Mouse (Mus musculus) heart, embryonic 11.5 days (tissue): ENCODE data around the gene Pf4. TPM values are rescaled to one million over a fixed set of nuclear protein-coding genes. Genes with fewer than 3 reads are reported as not detected.
"Not testable (repeated sequence)": the region's sequence is repeated elsewhere in the genome, so short reads cannot be mapped to it uniquely, and the experiment has no call there.

Source experiments
- ATAC-seq: fragments of 200-750 bp; cut with Nextera tagmentation; replicated peaks from 2 replicates; pipeline ENCODE4 v1.8.0; 2017; ENCODE audit warnings: moderate library complexity; ENCODE audit not compliant: insufficient number of reproducible peaks, low FRiP score, low TSS enrichment
- H3K27ac ChIP-seq: fragments of 300-500 bp; sonication (generic); 2 replicates; pipeline ENCODE4 v1.5.1; 2014; ENCODE audit warnings: mild to moderate bottlenecking, low read depth, low read length
- H3K27me3 ChIP-seq: fragments of 300-500 bp; sonication (generic); 2 replicates; pipeline ENCODE4 v1.6.1; 2014; ENCODE audit warnings: mild to moderate bottlenecking, low read length, mixed read lengths; ENCODE audit not compliant: control insufficient read depth, insufficient read depth
- H3K36me3 ChIP-seq: fragments of 300-500 bp; sonication (generic); 2 replicates; pipeline ENCODE4 v1.6.1; 2014; ENCODE audit warnings: mild to moderate bottlenecking, low read length, moderate library complexity, mixed read lengths; ENCODE audit not compliant: control insufficient read depth, insufficient read depth
- H3K4me1 ChIP-seq: fragments of 300-500 bp; sonication (generic); 2 replicates; pipeline ENCODE4 v1.6.1; 2014; ENCODE audit warnings: low read length; ENCODE audit not compliant: control insufficient read depth, insufficient read depth
- H3K4me2 ChIP-seq: fragments of 300-500 bp; sonication (generic); 2 replicates; pipeline ENCODE4 v1.6.1; 2014; ENCODE audit warnings: mild to moderate bottlenecking, moderate library complexity
- H3K4me3 ChIP-seq: fragments of 300-500 bp; sonication (generic); 2 replicates; pipeline ENCODE4 v1.5.1; 2014; ENCODE audit warnings: low read depth, low read length
- H3K9ac ChIP-seq: fragments of 300-500 bp; sonication (generic); 2 replicates; pipeline ENCODE4 v1.6.1; 2014; ENCODE audit warnings: mild to moderate bottlenecking, low read depth, low read length, moderate library complexity
- H3K9me3 ChIP-seq: fragments of 300-500 bp; sonication (generic); replicated peaks from 2 replicates; pipeline ENCODE4 v1.6.1; 2016; ENCODE audit warnings: low read length; ENCODE audit not compliant: control insufficient read depth
- WGBS: fragments of 180-500 bp; shearing (Covaris S2); extraction: QIAGEN DNeasy Blood & Tissue Kit; methylation state at CpG from one replicate; pipeline ENCODE4 v1.1.7; 2014; ENCODE audit not compliant: insufficient replicate concordance; 5-methylcytosine and 5-hydroxymethylcytosine counted together
- microRNA-seq: library from miRNA; unstranded; fragments of <30 nt; microRNA quantifications from one replicate; pipeline ENCODE4, GENCODE M21; 2016; ENCODE audit warnings: borderline number of aligned reads
- polyA plus RNA-seq: library from polyadenylated mRNA; unstranded; fragments of >200 nt; fragmentation: Nextera tagmentation; extraction: Ambion mirVana; gene quantifications from 2 replicates; pipeline ENCODE4 v1.2.1, GENCODE M21; 2014

Gene Pf4
- polyA plus RNA-seq, 1 experiment from 2014 or later: 125 TPM

- H3K9ac ChIP-seq, H3K4me1 ChIP-seq, H3K4me3 ChIP-seq, H3K27ac ChIP-seq, H3K9me3 ChIP-seq, H3K27me3 ChIP-seq, H3K4me2 ChIP-seq, H3K36me3 ChIP-seq, ATAC-seq: not testable (repeated sequence)
- 85% methylated on average over 2 of the region's 2 CpGs for WGBS
Observed at GRCm38 (mm10) chr5:90795392-90795791, 23.2 kb downstream of the Pf4 start.

DNA sequence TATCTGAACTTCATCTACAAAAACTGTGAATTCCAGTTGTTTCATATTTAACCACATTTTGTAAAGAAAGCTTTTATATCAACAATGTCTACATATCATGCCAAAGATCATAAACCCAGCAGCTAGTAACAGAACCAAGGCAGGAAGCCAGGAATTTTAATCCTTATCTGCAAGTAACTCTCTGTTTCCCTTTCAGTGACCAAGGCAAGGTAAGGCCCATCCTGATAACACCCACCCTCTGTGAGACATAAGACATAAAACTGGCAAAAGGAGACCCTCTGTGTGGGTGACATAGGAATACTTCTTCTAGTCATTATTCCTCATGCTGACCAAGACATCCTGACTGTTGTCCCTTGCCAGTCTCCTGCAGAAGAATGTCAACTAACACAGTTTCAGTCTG lies 32.3 kb downstream of the Pf4 start:
- no peak overlapping the region for H3K27ac ChIP-seq
- no peaks in the 10 kb centered on the region for H3K27me3 ChIP-seq
- no peak overlapping the region for H3K4me2 ChIP-seq
- ATAC-seq: no peak
- H3K4me1 ChIP-seq: no peaks in the 10 kb centered on the region
- H3K9me3 ChIP-seq: no peaks in the 10 kb centered on the region
- H3K4me3 ChIP-seq: no peak overlapping the region
- H3K9ac ChIP-seq: no peak overlapping the region
- H3K36me3 ChIP-seq: no peaks in the 10 kb centered on the region

GRCm38 (mm10) chr5:90806050-90806449 lies 33.8 kb downstream of the Pf4 start:
- Histone ChIP-seq H3K27me3 (no peaks in the 10 kb centered on the region), H3K4me2 (no peak overlapping the region)
- no peak for ATAC-seq

GRCm38 (mm10) chr5:90807176-90807950 lies 35.1 kb downstream of the Pf4 start:
- Histone ChIP-seq H3K4me3 (no peak overlapping the region), H3K9me3 (no peaks in the 10 kb centered on the region), H3K9ac (no peak overlapping the region), H3K27me3 (no peaks in the 10 kb centered on the region), H3K4me1 (no peaks in the 10 kb centered on the region), H3K27ac (no peak overlapping the region), H3K36me3 (no peaks in the 10 kb centered on the region), H3K4me2 (no peak overlapping the region)
- no peak for ATAC-seq
- WGBS: 76% methylated on average over 3 of the region's 3 CpGs

More at GRCm38 (mm10) chr5:90806050-90806449, 33.8 kb downstream of the Pf4 start:
- no peak overlapping the region for H3K9ac ChIP-seq
- no peaks in the 10 kb centered on the region for H3K36me3 ChIP-seq
- no peaks in the 10 kb centered on the region for H3K4me1 ChIP-seq
- H3K27ac ChIP-seq: no peak overlapping the region
- H3K9me3 ChIP-seq: no peaks in the 10 kb centered on the region
- H3K4me3 ChIP-seq: no peak overlapping the region

DNA sequence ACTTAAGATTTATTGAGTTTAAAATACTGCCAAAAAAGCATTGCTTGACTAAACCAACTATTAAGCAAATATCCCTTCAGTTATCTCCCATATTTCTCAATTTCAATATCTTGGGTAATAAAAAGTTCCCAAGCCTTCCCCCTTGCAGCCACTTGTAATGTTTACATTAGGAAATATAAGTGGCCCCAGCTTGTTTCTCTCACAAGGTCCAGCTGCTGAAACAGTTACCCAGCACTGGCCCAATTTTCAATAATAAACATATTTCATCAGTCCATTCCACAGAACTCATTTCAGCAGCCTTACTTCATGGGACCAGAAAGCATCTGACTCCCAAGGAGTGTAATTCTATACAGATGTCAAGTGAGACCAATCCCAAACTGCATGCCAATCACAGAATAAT lies 47.5 kb downstream of the Pf4 start:
- H3K9ac ChIP-seq: no peak overlapping the region
- H3K9me3 ChIP-seq: no peaks in the 10 kb centered on the region
- no peak overlapping the region for H3K4me2 ChIP-seq
- no peaks in the 10 kb centered on the region for H3K36me3 ChIP-seq
- H3K4me1 ChIP-seq: no peaks in the 10 kb centered on the region
- H3K27ac ChIP-seq: no peak overlapping the region
- no peaks in the 10 kb centered on the region for H3K27me3 ChIP-seq
- H3K4me3 ChIP-seq: no peak overlapping the region
- no peak for ATAC-seq

Small RNA genes within 50 kb of the gene (microRNA-seq; reads per million reads assigned to microRNA genes)
- not detected for gene Gm24322

Other genes starting within 250 kb of the Pf4 start
- gene 5830473C10Rik, start 211.3 kb upstream of the Pf4 start, polyA plus RNA-seq: not detected in 2 replicates
- gene Rassf6, start 131.8 kb upstream of the Pf4 start, polyA plus RNA-seq: 0.29 and 0.49 TPM in 2 replicates
- gene Cxcl5, start 13.1 kb upstream of the Pf4 start, polyA plus RNA-seq: 0.51 and 0.53 TPM in 2 replicates
- gene Ppbp, start 3.9 kb upstream of the Pf4 start, polyA plus RNA-seq: 28.8 and 32.8 TPM in 2 replicates
- not detected in 2 replicates for gene Cxcl3, start 13.7 kb downstream of the Pf4 start, polyA plus RNA-seq
- 0.39 and 0.73 TPM in 2 replicates for gene Cxcl15, start 22.1 kb downstream of the Pf4 start, polyA plus RNA-seq
- gene Cxcl1, start 118.8 kb downstream of the Pf4 start, polyA plus RNA-seq: 0.27 TPM in 1 of 2 replicates, not detected in the other
- gene Cxcl2, start 131.4 kb downstream of the Pf4 start, polyA plus RNA-seq: not detected in 2 replicates
- 32.5 and 33.3 TPM in 2 replicates for gene Mthfd2l, start 158.7 kb downstream of the Pf4 start, polyA plus RNA-seq